Mouse (Mus musculus) brain, embryonic 14.5 days (tissue): Measurements from ENCODE around the gene Mettl26. TPM values are rescaled to one million over a fixed set of nuclear protein-coding genes. Genes with fewer than 3 reads are reported as not detected.
"Not testable (repeated sequence)": the region's sequence is repeated elsewhere in the genome, so short reads cannot be mapped to it uniquely, and the experiment has no call there.

Source experiments
- DNase-seq: peaks from one replicate; pipeline ENCODE4 v3.0.0-alpha.2; 2011; ENCODE audit warnings: low read depth
- CTCF ChIP-seq: fragments of 200-500 bp; IDR thresholded peaks from 2 replicates; pipeline ENCODE4 v1.5.1; 2012; ENCODE audit warnings: inconsistent platforms, mild to moderate bottlenecking, moderate library complexity, borderline replicate concordance; ENCODE audit not compliant: insufficient read depth, insufficient read length; ENCODE audit errors: extremely low read depth
- POLR2A ChIP-seq: fragments of 200-500 bp; IDR thresholded peaks from 2 replicates; pipeline ENCODE4 v1.6.1; 2012; ENCODE audit warnings: mild to moderate bottlenecking, inconsistent platforms, borderline replicate concordance; ENCODE audit not compliant: poor library complexity, insufficient read depth, insufficient read length, severe bottlenecking; ENCODE audit errors: extremely low read depth
- polyA plus RNA-seq: library from polyadenylated mRNA; depleted of rRNA; stranded (reverse); fragments of >200 nt; gene quantifications from 2 replicates; pipeline ENCODE4 v1.2.3, GENCODE M21; 2012

Mettl26 gene
- polyA plus RNA-seq, 1 experiment: 71.4 TPM

DNA sequence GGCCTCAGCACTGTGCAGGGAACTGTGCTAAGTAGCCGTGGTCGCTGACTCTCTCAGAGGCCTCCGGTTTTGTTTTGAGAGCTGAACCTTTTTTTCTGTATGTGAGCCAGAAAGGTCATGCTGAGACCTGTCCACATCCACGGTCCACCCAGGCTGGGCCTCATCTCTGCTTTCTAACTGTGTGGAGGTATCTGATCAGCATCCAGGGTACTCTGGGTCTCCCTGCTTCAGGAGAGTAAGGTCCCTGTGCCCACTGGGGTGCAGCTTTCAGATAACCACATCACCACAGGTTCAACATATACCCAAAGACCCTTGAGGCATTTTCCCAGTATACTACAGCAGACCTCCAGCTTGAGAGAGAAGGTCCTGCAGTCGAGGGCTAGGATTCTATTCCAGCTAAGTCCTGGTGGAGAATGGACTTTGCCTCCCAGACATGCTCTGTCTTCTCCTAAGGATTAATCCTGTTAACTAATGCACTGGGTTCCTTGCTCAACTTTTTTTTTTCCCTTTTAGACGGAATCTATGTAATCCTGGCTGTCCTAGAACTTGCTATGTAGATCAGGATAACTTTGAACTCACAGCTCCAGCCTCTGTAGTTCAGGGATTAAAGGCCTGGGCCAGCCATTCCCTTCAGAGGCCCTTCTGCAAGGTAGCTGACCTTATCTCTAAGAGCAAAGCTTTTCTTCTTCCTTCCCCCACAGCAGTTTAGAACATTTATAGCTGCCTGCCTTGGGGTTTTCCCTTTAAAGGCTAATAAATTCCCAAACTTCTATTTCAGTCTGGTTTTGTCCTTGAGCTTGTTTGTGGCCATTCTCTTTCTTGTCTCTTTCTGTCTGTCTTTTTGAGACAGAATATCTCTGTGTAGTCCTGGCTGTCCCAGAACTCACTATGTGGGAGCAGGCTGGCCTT, 12.9 kb upstream of the Mettl26 start:
- no peak for TF ChIP-seq CTCF
- no peak for TF ChIP-seq POLR2A
- no peak for DNase-seq

DNA sequence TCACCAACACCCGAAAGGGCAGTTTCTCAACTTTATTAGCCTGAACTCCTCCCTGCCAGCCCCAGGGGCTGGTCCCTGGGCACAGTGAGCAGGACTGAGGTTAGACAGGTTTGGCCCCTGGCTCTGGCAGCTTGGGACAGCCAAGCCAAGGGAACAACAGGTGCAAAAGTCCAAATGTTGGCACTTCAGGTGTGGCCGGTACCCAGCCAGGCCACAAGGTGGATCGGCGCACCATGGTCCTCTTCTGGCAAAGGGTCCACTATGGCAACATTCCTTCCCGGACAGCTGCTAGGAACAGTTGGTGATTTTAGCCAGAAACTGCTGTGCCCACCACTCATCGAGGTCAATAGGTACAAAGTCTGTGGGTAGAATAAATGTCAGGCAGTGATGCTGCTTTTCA, 11.2 kb upstream of the Mettl26 start:
- no peak for DNase-seq
- TF ChIP-seq CTCF (no peak), POLR2A (no peak)

DNA sequence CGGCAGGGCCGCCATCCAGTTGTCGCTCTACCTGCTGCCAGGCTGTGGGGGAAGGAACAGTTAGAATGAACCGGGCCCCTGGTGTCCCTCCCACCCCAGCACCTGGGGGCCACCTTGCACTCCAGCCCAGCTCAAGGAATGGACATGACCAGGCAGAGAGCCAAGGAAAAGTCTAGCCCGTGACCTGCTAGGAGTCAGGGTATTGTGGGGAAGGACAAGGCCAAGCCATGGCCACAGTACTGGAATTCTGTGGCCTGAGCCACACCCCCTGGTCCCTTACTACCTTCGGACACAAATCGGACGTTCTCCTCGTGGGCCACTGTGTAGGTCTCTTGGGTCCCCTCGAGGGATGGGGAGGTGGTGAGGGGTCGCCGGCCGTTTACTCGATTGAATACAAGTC, 10.6 kb upstream of the Mettl26 start:
- DNase-seq: no peak

DNA sequence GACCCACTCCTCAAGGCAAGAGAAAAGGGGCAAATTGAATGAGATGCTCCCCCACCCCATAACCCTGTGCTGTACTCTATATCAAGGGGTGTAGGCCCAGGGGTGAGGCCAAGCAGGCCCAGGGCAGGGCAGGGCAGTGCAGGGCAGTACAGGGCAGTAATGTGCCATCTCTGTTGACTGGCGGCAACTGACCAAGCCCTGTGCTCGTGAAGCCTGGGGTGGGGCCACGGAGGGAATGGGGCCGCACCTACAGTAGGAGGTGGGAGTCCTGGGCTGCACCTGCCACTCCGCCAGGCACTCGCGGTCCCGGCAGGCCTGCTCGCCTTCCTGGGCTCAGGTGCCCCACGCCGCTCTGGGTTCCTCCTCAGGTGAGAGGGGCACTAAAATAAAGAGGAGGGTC, 9.6 kb upstream of the Mettl26 start:
- TF ChIP-seq CTCF: no peak
- TF ChIP-seq POLR2A: no peak
- no peak for DNase-seq

More for the DNA sequence above, 10.6 kb upstream of the Mettl26 start:
- TF ChIP-seq CTCF: no peak
- no peak for TF ChIP-seq POLR2A

DNA sequence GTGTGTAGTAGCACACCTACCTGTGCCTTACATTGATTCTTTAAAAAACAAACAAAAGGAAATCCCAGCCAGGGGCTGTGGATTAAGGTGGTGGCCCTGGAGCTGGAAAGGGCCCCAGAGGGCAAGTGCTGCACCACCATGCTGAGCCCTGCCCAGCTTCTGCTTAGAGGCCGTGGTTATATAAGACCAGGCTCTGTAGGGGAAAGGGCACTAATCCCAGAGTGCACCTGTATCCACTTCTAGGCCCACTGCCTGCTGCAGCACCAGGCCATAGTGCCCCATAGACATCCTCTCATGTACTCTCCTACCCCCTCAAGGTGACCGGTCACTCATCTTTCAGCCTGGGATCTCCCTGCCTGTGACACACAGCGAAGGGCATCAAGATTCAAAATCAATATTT, 8.7 kb upstream of the Mettl26 start:
- DNase-seq: no peak
- no peak for TF ChIP-seq POLR2A
- no peak for TF ChIP-seq CTCF

DNA sequence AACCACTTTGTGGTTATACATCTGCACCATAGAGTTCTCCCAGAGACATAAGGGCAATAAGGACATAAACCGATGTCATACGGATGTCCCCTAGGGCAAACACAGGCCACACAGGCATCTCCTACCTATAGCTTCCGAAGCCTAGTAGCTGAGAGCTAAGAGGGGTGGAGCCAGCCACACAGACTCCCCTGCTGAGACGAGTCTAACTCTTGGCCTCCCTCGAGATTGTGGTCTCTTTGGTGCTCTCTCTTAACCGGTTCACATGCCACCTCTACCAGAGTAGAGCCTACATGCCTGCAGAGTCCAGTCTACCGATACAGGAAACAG, 7.4 kb upstream of the Mettl26 start:
- DNase-seq: no peak
- no peak for TF ChIP-seq POLR2A
- TF ChIP-seq CTCF: no peak

DNA sequence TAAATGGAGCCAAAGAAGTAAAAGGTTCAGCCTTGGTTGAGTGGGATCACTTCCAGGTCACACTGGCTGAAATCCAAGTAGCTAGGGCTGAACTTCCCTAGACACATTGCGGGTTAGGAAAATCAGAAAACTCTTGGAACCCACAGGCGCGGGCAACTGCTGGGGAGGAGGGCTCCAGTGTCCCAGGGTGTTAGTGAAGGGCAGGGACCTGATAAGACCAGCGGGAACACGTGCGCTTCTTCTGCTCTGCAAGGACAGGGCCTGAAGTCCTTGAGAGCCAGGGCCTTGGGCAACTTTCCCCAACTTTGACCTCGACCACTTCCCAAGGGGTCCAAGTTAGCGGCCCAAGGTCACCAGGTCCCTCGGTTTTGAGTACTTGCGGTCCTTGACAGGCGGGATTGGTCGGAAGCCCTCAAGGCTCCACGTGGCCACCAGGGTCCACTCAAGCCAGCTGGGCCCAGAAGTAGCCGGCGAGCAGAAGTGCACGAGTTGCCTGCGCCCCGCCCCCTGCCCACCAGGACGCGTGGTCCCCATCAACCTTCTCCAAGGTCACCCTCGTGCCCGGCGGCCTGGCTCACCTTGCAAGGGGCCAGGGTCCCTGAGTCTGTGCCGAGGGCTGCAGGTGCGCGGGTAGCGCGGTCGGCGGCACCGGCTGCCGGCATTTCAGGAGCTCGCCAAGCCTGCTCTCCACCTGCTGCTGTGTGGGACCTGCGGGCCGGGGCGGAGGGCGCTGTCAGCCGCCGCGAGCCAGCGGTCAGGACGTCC, 6.9 kb upstream of the Mettl26 start:
- DNase-seq: no peak
- TF ChIP-seq POLR2A: no peak
- TF ChIP-seq CTCF: no peak

DNA sequence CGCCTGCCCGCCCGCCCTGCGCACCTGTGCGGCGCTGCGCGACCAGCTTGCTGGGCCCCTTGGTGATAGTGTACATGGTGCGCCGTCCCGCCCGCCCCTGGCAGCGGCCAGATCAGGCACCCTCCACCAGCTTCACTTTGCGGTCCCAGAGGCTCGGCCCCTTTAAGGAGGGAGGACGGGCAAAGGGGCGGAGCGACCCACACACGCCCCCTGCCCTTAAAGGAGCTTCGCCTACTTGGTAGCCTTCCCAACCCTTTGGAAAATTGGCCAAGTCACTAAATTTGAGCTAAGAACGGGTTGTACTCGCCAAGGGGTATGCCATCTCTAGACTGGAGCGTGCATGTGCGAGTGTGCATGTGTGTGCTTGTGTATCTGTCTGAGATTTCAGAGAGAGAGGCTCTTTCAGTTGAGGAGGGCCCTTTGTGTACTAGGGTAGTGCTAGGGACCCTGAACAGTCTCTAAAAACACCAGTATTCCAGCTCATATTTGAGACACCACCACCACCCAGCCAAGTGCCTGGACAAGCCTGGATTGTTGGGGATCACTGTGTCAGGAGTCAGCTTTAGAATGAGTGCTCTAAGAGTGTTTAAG, 6.2 kb upstream of the Mettl26 start, which contains the start of gene Mcrip2:
TSS of gene Mcrip2 (minus strand) at position 164 of the 591 bp plus-strand sequence.
- DNase-seq: peak; percentile 92
- 0 out of 2 replicates have a peak, but pooled peaks have one; percentile 18 for TF ChIP-seq POLR2A
- no peak for TF ChIP-seq CTCF

DNA sequence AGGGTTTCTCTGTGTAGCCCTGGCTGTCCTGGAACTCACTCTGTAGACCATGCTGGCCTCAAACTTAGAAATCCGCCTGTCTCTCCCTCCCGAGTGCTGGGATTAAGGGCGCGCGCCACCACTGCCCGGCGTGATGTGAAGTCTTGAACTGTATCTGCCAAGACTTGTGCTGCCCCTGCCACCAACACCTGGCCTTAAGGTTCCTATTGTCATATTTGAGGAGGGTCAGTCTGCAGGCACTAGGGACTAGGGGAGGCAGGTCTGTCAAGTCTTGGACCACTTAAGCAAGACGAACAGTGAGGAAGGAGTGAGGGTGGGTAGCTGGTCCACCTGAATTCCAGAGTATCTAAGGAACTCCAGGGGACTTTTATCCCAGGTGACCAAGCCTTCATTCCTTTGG, 5.4 kb upstream of the Mettl26 start:
- TF ChIP-seq POLR2A: no peak
- TF ChIP-seq CTCF: no peak
- no peak for DNase-seq

DNA sequence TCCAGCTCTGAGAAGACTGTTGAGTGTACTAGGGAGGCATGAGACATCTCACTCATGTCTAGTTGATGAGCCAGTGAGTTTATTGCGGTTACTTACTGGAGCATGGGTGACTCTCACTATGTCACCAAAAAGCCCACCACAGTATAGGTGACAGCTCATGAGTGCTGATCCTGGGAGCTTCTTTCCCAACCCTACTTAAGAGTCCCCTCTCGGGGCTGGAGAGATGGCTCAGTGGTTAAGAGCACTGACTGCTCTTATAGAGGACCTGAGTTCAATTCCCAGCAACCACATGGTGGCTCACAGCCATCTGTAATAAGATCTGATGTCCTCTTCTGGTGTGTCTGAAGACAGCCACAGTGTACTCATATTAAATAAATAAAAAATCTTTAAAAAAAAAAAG, 4.9 kb upstream of the Mettl26 start:
- no peak for DNase-seq
- TF ChIP-seq CTCF: no peak
- no peak for TF ChIP-seq POLR2A

DNA sequence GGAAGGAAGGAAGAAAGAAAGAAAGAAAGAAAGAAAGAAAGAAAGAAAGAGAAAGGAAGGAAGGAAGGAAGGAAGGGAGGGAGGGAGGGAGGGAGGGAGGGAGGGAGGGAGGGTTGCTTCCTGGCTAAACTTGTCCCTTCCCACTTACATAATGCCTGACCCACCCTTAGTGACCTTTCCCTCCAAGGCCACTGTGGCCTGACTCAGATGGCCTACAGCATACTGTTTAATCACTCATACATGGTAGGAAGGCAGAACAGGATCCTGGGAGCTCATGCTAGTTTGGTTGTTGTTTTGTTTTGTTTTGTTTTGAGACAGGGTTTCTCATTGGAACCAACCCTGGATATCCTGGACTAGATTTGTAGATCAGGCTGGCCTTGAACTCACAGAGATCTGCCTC, 3.3 kb upstream of the Mettl26 start:
- not testable (repeated sequence) for DNase-seq
